Mouse (Mus musculus): ENCODE data around the gene Myom3.

Myom3 gene

GRCm38 (mm10) chr4:135856223-135857091, 96.9 kb downstream of the Myom3 start:
- peak; percentile 70 to 78 for DNase-seq

DNA sequence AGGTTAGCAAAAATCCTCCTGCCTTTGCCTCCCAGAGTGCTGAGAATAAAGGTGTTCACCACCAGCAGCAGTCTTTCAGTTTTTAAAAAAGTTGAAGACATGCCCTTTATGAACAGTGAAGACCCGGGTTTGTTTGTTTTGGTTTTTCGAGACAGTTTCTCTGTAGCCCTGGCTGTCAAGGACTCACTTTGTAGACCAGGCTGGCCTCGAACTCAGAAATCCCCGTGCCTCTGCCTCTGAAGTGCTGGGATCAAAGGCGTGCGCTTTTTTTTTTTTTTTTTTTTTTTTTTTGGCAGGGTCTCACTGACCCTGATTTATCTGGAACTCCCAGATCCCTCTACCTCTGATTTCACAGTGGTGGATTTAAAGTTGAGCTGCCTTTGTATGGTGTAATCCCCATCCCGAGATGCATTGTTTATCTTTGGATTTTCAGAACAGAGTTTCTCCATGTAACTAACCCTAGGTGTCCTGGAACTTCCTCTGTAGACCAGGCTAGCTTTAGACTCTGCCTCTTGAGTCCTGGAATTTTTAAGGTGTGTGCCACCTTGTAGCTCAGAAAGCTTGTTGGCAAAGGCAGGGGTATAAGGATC, 98.2 kb downstream of the Myom3 start:
- DNase-seq = no peak

Data from cerebellum, postnatal 14 days (tissue).